Mouse (Mus musculus) E14TG2a.4 (cell line): ENCODE measurements around the gene Coq6.

Experiments used
- H3K27me3 ChIP-seq: 2 replicates; pipeline ENCODE4 v1.6.1; 2014; ENCODE audit warnings: low read length, control low read depth; ENCODE audit not compliant: insufficient read depth
- H3K36me3 ChIP-seq: 2 replicates; pipeline ENCODE4 v1.6.1; 2014; ENCODE audit warnings: low read length, control low read depth; ENCODE audit not compliant: insufficient read depth
- H3K4me1 ChIP-seq: replicated peaks from 2 replicates; pipeline ENCODE4 v1.6.1; 2014; ENCODE audit warnings: low read depth, low read length, control low read depth
- H3K4me3 ChIP-seq: replicated peaks from 2 replicates; pipeline ENCODE4 v1.5.1; 2014; ENCODE audit warnings: mild to moderate bottlenecking, low read length
- H3K9me3 ChIP-seq: 2 replicates; pipeline ENCODE4 v1.6.1; 2014; ENCODE audit warnings: low read length, control low read depth
- CTCF ChIP-seq: conservative IDR thresholded peaks from 2 replicates; pipeline ENCODE4 v1.5.1; 2014; ENCODE audit warnings: low read length
- NANOG ChIP-seq: IDR thresholded peaks from 2 replicates; pipeline ENCODE4 v1.6.1; 2014; ENCODE audit warnings: borderline replicate concordance, low read length, mixed read lengths
- POU5F1 ChIP-seq: IDR thresholded peaks from 2 replicates; pipeline ENCODE4 v1.6.1; 2014; ENCODE audit warnings: low read length, borderline replicate concordance

Coq6 gene

DNA sequence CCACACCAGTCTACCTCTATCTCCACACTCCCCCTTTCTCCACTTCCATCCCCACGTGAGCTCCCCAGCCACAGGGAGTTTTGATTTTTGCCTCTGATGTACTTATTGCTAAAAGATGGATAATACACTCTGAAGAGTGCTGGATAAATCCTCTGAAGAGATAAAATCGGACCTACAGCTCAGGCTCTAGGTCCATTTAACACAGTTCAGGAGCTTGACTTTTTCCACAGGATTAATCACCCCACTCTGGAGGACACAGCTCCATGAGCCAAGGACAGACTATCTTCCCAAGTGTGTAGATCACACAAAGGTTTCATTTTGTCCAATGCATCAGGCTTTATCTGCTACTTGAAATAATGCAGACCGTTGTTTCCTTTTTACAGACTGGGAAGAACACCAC, 38.6 kb downstream of the Coq6 start:
- no peaks in the 10 kb centered on the region for H3K27me3 ChIP-seq
- no peaks in the 10 kb centered on the region for H3K9me3 ChIP-seq
- H3K36me3 ChIP-seq, result no peaks in the 10 kb centered on the region
- H3K4me3 ChIP-seq, result no peak overlapping the region
- TF ChIP-seq POU5F1 (no peak), CTCF (no peak), NANOG (no peak)
- peaks cover 13% of the 10 kb centered on the region for H3K4me1 ChIP-seq

DNA sequence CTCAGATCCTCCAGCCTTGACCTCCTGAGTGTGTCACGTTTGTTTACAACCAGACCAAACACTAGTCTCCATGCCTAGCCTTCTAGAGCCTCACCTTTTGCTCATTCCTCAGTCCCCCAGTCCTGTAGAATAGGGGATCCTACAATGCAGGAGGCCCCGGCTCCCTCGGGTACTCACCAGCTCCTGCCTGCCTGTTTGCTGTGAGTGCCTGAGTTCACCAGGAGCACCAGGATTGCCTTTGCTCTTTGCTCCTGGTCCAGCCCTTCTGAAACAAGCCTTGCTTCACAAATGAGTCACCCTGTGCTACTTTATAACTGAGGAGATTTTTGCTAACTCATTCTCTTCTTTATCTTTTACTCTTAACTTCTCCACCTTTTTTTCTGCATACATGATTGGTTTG, 39.2 kb downstream of the Coq6 start:
- H3K27me3 ChIP-seq, result no peaks in the 10 kb centered on the region
- no peaks in the 10 kb centered on the region for H3K9me3 ChIP-seq
- H3K36me3 ChIP-seq, result no peaks in the 10 kb centered on the region
- peaks cover 7% of the 10 kb centered on the region for H3K4me1 ChIP-seq
- TF ChIP-seq POU5F1, result no peak
- no peak for TF ChIP-seq NANOG
- no peak for TF ChIP-seq CTCF
- no peak overlapping the region for H3K4me3 ChIP-seq

- Histone ChIP-seq H3K9me3 (no peaks in the 10 kb centered on the region), H3K4me1 (peaks cover 16% of the 10 kb centered on the region), H3K4me3 (no peak overlapping the region), H3K36me3 (no peaks in the 10 kb centered on the region), H3K27me3 (peaks cover 4% of the 10 kb centered on the region; the same call in 1 of the 2 replicates)
- TF ChIP-seq NANOG, result no peak
- no peak for TF ChIP-seq CTCF
- TF ChIP-seq POU5F1, result no peak
Observed at GRCm38 (mm10) chr12:84402923-84403322, 41.5 kb downstream of the Coq6 start.

GRCm38 (mm10) chr12:84404541-84404940, 43.1 kb downstream of the Coq6 start:
- Histone ChIP-seq H3K4me1 (peaks cover 21% of the 10 kb centered on the region), H3K4me3 (no peak overlapping the region), H3K36me3 (no peaks in the 10 kb centered on the region), H3K27me3 (peaks cover 7% of the 10 kb centered on the region), H3K9me3 (no peaks in the 10 kb centered on the region)
- no peak for TF ChIP-seq NANOG
- no peak for TF ChIP-seq POU5F1
- no peak for TF ChIP-seq CTCF

DNA sequence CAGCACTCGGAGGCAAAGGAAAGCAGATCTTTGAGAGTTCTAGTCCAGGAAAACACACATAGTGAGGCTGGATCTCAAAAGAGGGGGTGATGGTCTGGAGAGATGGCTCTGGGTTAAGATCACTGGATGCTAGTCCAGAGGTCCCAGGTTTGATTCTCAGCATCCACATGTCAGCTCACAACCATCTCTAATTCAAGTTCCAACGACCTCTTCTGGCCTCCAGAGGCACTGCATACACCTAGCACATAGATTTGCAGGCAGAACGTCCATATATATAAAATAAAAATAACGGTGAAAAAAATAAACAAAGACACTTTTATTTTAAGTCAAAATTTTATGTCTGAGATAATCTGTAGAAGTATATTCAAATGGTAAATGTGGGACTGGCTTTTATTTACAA, 45.8 kb downstream of the Coq6 start:
- Histone ChIP-seq H3K4me1 (peaks cover 19% of the 10 kb centered on the region), H3K9me3 (no peaks in the 10 kb centered on the region), H3K36me3 (no peaks in the 10 kb centered on the region), H3K4me3 (no peak overlapping the region), H3K27me3 (peaks cover 15% of the 10 kb centered on the region)
- TF ChIP-seq NANOG (no peak), CTCF (peak; percentile 45)

DNA sequence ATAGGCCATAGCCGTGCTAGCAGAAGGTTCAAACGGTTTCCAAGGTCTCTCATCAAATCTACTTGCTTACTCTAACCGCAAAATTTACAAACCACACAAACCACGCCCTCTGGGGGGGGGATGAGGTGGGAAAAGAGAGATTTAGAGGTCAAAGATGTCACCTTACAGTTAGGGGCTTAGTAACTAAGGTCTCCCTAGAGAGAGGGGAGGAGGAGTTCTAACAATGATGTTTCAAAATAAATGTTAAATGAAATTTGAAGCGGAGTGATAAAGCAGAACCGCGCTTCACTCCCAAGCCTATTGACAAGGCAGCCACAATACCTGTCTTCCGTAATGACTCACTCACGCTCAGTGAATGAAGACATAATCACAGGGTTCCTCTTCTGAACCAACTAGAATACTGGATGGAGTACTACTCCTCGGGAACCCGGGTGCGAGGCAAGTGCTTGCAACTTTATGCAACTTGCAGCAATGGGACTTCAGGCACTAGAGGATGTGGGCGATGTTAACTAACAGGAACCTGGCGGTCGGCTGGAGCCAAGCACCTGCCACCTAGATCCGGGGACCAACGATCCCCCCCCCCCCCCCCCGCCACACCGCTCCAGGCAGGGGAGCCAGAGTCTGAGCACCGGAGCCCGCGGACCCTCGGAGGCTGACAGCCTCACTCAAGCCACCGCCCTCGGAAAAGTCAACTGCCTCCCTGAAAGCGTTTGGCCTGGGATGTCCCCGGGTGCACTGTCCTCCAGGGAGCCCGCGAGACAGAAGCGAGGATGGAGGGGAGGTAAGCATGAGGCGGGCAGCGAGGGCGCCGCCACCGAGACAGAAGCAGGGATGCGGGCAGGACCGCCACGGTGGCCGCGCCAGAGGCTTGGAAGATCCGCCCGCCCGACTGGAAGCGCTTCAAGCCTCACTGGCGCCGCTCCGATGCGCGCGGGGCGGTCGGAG, 46.7 kb downstream of the Coq6 start:
- no peaks in the 10 kb centered on the region for H3K9me3 ChIP-seq
- H3K4me1 ChIP-seq, result peaks cover 19% of the 10 kb centered on the region
- peaks cover 15% of the 10 kb centered on the region for H3K27me3 ChIP-seq
- no peaks in the 10 kb centered on the region for H3K36me3 ChIP-seq
- TF ChIP-seq CTCF (no peak), NANOG (no peak), POU5F1 (no peak)
- peak overlapping the region; percentile 96 for H3K4me3 ChIP-seq

GRCm38 (mm10) chr12:84408819-84409507, 47.5 kb downstream of the Coq6 start, which contains the start of the genes Entpd5 and Bbof1:
TSS of gene Entpd5 (minus strand) at chr12:84409029.
TSS of gene Bbof1 (plus strand) at chr12:84409071.
- Histone ChIP-seq H3K9me3 (no peaks in the 10 kb centered on the region), H3K27me3 (peaks cover 15% of the 10 kb centered on the region), H3K4me1 (peaks cover 19% of the 10 kb centered on the region), H3K4me3 (peak within 1 kb of the TSS; percentile 96), H3K36me3 (no peaks in the 10 kb centered on the region)
- no peak for TF ChIP-seq CTCF
- no peak for TF ChIP-seq POU5F1
- no peak for TF ChIP-seq NANOG

- Histone ChIP-seq H3K4me1 (peaks cover 8% of the 10 kb centered on the region), H3K4me3 (peak within 1 kb of the TSS; percentile 86), H3K9me3 (no peaks in the 10 kb centered on the region), H3K27me3 (0 out of 2 replicates have a peak, but pooled peaks cover 2% of the 10 kb centered on the region), H3K36me3 (no peaks in the 10 kb centered on the region)
- TF ChIP-seq NANOG (no peak), POU5F1 (no peak), CTCF (no peak)
Observed at GRCm38 (mm10) chr12:84416834-84417604, 55.6 kb downstream of the Coq6 start, which contains the start of gene Rnf113a2. TSS of gene Rnf113a2 (plus strand) at chr12:84417196.
